Mouse (Mus musculus) urinary bladder, postnatal 14 days (tissue): ENCODE measurements around the gene Mdh1.
"Not testable (repeated sequence)": the region's sequence is repeated elsewhere in the genome, so short reads cannot be mapped to it uniquely, and the experiment has no call there.

ENCODE experiments used
- DNase-seq: peaks from one replicate; pipeline ENCODE4 v3.0.0; 2021; ENCODE audit warnings: low spot score

Mdh1 gene

GRCm38 (mm10) chr11:21545021-21545420 is 27.1 kb downstream of the Mdh1 start:
- DNase-seq, result no peak

- DNase-seq, result no peak
Measured at GRCm38 (mm10) chr11:21542731-21543130, 29.4 kb downstream of the Mdh1 start.

GRCm38 (mm10) chr11:21540622-21541021 is 31.5 kb downstream of the Mdh1 start:
- no peak for DNase-seq

- no peak for DNase-seq
Measured at GRCm38 (mm10) chr11:21540072-21540471, 32.1 kb downstream of the Mdh1 start.

GRCm38 (mm10) chr11:21530856-21531255 is 41.3 kb downstream of the Mdh1 start:
- DNase-seq, result not testable (repeated sequence)

GRCm38 (mm10) chr11:21528676-21529394 is 43.3 kb downstream of the Mdh1 start:
- DNase-seq, result no peak

GRCm38 (mm10) chr11:21517726-21518125 is 54.4 kb downstream of the Mdh1 start:
- DNase-seq, result no peak

GRCm38 (mm10) chr11:21516396-21516795 is 55.8 kb downstream of the Mdh1 start:
- not testable (repeated sequence) for DNase-seq

- DNase-seq, result not testable (repeated sequence)
Measured at GRCm38 (mm10) chr11:21510577-21510976, 61.6 kb downstream of the Mdh1 start.

- not testable (repeated sequence) for DNase-seq
Measured at GRCm38 (mm10) chr11:21508713-21509112, 63.5 kb downstream of the Mdh1 start.

GRCm38 (mm10) chr11:21507073-21507472 is 65.1 kb downstream of the Mdh1 start:
- not testable (repeated sequence) for DNase-seq
